Mouse (Mus musculus) embryonic facial prominence, embryonic 14.5 days (tissue): Measurements from ENCODE around the gene Bmper. TPM values are rescaled to one million over a fixed set of nuclear protein-coding genes. Genes with fewer than 3 reads are reported as not detected.
A peak's percentile ranks its signal among the peaks of the same experiment; 100 is the strongest.

ENCODE experiments used
- ATAC-seq: fragments of 200-750 bp; cut with Nextera tagmentation; 2 replicates; pipeline ENCODE4 v1.8.0; 2017; ENCODE audit warnings: low read depth, moderate number of reproducible peaks, moderate TSS enrichment
- DNase-seq: peaks from one replicate; pipeline ENCODE4 v3.0.0-alpha.2; 2015; ENCODE audit warnings: low spot score
- H3K27ac ChIP-seq: fragments of 300-500 bp; sonication (generic); replicated peaks from 2 replicates; pipeline ENCODE4 v1.5.1; 2014; ENCODE audit warnings: low read depth, mild to moderate bottlenecking, low read length, moderate library complexity
- H3K27me3 ChIP-seq: fragments of 300-500 bp; sonication (generic); replicated peaks from 2 replicates; pipeline ENCODE4 v1.6.1; 2014; ENCODE audit warnings: low read length; ENCODE audit not compliant: control insufficient read depth, insufficient read depth
- H3K36me3 ChIP-seq: fragments of 300-500 bp; sonication (generic); 2 replicates; pipeline ENCODE4 v1.6.1; 2014; ENCODE audit warnings: low read length, mixed read lengths; ENCODE audit not compliant: control insufficient read depth, insufficient read depth
- H3K4me1 ChIP-seq: fragments of 300-500 bp; sonication (generic); 2 replicates; pipeline ENCODE4 v1.6.1; 2014; ENCODE audit warnings: antibody characterized with exemption, low read length; ENCODE audit not compliant: control insufficient read depth, insufficient read depth
- H3K4me2 ChIP-seq: fragments of 300-500 bp; sonication (generic); 2 replicates; pipeline ENCODE4 v1.6.1; 2014; ENCODE audit warnings: low read depth, mild to moderate bottlenecking, low read length, moderate library complexity, mixed read lengths
- H3K4me3 ChIP-seq: fragments of 300-500 bp; sonication (generic); 2 replicates; pipeline ENCODE4 v1.5.1; 2014; ENCODE audit warnings: low read depth, mild to moderate bottlenecking, low read length
- H3K9ac ChIP-seq: fragments of 300-500 bp; sonication (generic); 2 replicates; pipeline ENCODE4 v1.6.1; 2014; ENCODE audit warnings: low read depth, mild to moderate bottlenecking, low read length, moderate library complexity, mixed read lengths
- H3K9me3 ChIP-seq: fragments of 300-500 bp; sonication (generic); 2 replicates; pipeline ENCODE4 v1.6.1; 2016; ENCODE audit warnings: low read length; ENCODE audit not compliant: control insufficient read depth
- WGBS: fragments of 180-500 bp; shearing (Covaris S2); extraction: QIAGEN DNeasy Blood & Tissue Kit; methylation state at CpG from one replicate; pipeline ENCODE4 v1.1.7; 2014; 5-methylcytosine and 5-hydroxymethylcytosine counted together
- polyA plus RNA-seq: library from polyadenylated mRNA; unstranded; fragments of >200 nt; fragmentation: Nextera tagmentation; extraction: Ambion mirVana; gene quantifications from 2 replicates; pipeline ENCODE4 v1.2.1, GENCODE M21; 2014

Gene Bmper
- polyA plus RNA-seq, 1 experiment from 2014 or later: 23.1 TPM

DNA sequence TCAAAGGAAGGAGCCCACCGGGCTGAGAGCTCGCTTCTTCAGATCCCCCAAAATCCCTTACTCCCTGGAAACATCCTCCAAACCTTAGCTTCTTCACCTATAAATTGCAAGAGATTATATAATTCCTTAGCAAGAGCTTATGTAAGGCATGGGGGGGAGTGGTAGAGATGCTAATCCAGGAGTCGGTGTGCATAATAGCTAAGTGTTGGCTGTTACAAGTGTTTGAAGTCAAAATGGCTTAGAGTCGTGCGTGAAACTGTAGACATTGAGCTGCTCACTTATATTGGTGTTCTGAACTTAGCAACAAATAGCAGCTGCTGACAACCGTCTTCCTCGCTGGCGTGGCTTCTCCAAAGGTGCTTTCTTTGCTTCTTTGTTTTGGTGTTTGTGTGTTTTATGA is 128.5 kb downstream of the Bmper start:
- DNase-seq (no peak), ATAC-seq (no peak)
- Histone ChIP-seq H3K27ac (no peak overlapping the region), H3K4me1 (no peaks in the 10 kb centered on the region), H3K4me3 (no peak overlapping the region), H3K9ac (no peak overlapping the region), H3K27me3 (no peaks in the 10 kb centered on the region), H3K36me3 (no peaks in the 10 kb centered on the region), H3K9me3 (no peaks in the 10 kb centered on the region), H3K4me2 (no peak overlapping the region)
- 80% methylated on average over 8 of the region's 8 CpGs for WGBS

DNA sequence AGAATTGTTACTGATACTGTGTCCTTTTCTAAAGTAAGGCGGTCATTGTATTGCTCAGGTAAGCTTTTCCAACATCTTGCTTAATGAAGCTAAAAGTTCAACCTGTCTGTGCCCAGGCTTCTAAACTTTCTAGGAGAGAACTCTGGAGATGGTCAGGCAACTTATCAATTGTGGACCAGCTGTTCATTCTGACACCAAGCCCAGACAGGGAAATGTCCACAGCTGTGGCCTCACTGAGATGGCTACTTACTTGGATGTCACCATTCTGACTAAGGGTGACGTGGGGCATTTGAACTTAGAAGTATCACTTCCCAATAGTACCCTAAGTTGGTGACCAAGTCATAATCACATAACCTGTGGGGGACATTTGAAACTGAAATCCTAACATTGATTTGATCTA is 129.5 kb downstream of the Bmper start:
- H3K36me3 ChIP-seq: no peaks in the 10 kb centered on the region
- ATAC-seq (no peak), DNase-seq (no peak)
- no peaks in the 10 kb centered on the region for H3K4me1 ChIP-seq
- H3K27ac ChIP-seq: no peak overlapping the region
- WGBS: 96% methylated on average over 2 of the region's 2 CpGs
- H3K4me2 ChIP-seq: no peak overlapping the region
- H3K27me3 ChIP-seq: no peaks in the 10 kb centered on the region
- H3K4me3 ChIP-seq: no peak overlapping the region
- H3K9me3 ChIP-seq: no peaks in the 10 kb centered on the region
- H3K9ac ChIP-seq: no peak overlapping the region

DNA sequence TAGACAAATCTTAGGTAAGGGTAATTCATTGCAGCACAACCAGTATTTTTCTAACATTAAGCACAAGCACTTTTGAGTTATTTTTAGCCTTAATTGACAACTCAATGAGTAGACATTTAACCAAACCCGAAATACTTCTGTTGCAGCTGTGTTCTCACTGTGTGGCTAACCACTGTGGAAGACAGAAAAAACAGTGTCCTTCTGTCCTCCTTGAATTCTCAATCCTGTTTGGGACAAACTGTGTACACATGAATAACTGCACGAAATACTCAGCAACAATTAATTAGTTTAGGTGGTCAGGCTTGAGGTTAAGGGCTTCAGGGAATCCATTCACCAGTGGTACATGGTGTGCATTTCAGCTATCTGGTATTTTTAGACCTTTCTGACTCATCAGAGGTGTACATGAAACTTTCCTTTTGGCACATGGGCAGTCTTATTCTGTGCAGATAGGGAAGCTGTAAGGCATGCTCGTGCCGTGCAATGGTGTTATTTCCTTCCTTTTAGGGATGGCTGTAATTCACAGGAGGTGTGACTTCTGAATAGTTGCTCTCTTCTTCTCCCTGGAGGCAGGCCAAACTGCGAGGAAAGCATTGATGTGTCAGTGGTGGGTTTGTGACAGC is 131.4 kb downstream of the Bmper start:
- Histone ChIP-seq H3K4me3 (no peak overlapping the region), H3K27ac (no peak overlapping the region), H3K9ac (no peak overlapping the region), H3K4me2 (no peak overlapping the region), H3K27me3 (no peaks in the 10 kb centered on the region), H3K4me1 (no peaks in the 10 kb centered on the region), H3K9me3 (no peaks in the 10 kb centered on the region), H3K36me3 (no peaks in the 10 kb centered on the region)
- WGBS: 43% methylated on average over 5 of the region's 5 CpGs
- ATAC-seq: no peak
- no peak for DNase-seq

GRCm38 (mm10) chr9:23358108-23358507 is 135.2 kb downstream of the Bmper start:
- WGBS: 88% methylated on average over 2 of the region's 2 CpGs
- Histone ChIP-seq H3K9ac (no peak overlapping the region), H3K4me3 (no peak overlapping the region), H3K4me1 (0 out of 2 replicates have a peak, but pooled peaks cover 2% of the 10 kb centered on the region), H3K4me2 (no peak overlapping the region), H3K27me3 (no peaks in the 10 kb centered on the region), H3K9me3 (no peaks in the 10 kb centered on the region), H3K36me3 (no peaks in the 10 kb centered on the region), H3K27ac (no peak overlapping the region)
- ATAC-seq: no peak
- no peak for DNase-seq

- no peak overlapping the region for H3K4me2 ChIP-seq
- 16% methylated on average over 2 of the region's 2 CpGs for WGBS
- peaks cover 6% of the 10 kb centered on the region; the same call in 1 of the 2 replicates for H3K4me1 ChIP-seq
- no peaks in the 10 kb centered on the region for H3K27me3 ChIP-seq
- DNase-seq (no peak), ATAC-seq (no peak)
- no peaks in the 10 kb centered on the region for H3K36me3 ChIP-seq
- no peak overlapping the region for H3K9ac ChIP-seq
- H3K27ac ChIP-seq: no peak overlapping the region; the same call in 1 of the 2 replicates
- H3K4me3 ChIP-seq: no peak overlapping the region
- H3K9me3 ChIP-seq: no peaks in the 10 kb centered on the region
Measured at GRCm38 (mm10) chr9:23363139-23363538, 140.3 kb downstream of the Bmper start.

DNA sequence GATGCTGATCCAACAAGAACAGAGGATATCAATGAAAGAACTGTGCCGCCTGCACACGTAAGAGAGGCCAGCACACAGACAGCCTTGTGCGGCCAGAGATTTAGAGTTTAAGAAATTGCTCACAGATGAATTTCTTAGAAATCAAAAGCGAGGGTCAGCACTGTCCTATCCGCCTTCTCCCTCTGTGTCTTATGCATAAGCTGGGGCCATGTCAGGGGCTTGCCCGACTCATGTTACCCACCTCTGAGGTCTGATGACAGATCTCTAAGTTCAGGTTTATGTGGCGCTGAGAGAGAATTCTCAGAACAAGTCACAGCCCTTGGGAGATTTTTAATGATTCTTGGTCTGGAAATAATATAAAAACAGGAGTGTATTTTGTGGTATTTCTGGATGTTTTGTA is 140.7 kb downstream of the Bmper start:
- Histone ChIP-seq H3K4me1 (peaks cover 6% of the 10 kb centered on the region; the same call in 1 of the 2 replicates), H3K36me3 (no peaks in the 10 kb centered on the region), H3K9me3 (no peaks in the 10 kb centered on the region), H3K27me3 (no peaks in the 10 kb centered on the region), H3K4me3 (no peak overlapping the region), H3K9ac (no peak overlapping the region), H3K27ac (no peak overlapping the region; the same call in 1 of the 2 replicates), H3K4me2 (no peak overlapping the region)
- WGBS: 29% methylated on average over 7 of the region's 7 CpGs
- ATAC-seq (no peak), DNase-seq (no peak)

GRCm38 (mm10) chr9:23364047-23364446 is 141.2 kb downstream of the Bmper start:
- Histone ChIP-seq H3K4me1 (peaks cover 6% of the 10 kb centered on the region; the same call in 1 of the 2 replicates), H3K4me2 (no peak overlapping the region), H3K9me3 (no peaks in the 10 kb centered on the region), H3K27ac (no peak overlapping the region), H3K36me3 (no peaks in the 10 kb centered on the region), H3K4me3 (no peak overlapping the region), H3K27me3 (no peaks in the 10 kb centered on the region), H3K9ac (no peak overlapping the region)
- no peak for DNase-seq
- 60% methylated on average over 2 of the region's 2 CpGs for WGBS
- ATAC-seq: no peak

DNA sequence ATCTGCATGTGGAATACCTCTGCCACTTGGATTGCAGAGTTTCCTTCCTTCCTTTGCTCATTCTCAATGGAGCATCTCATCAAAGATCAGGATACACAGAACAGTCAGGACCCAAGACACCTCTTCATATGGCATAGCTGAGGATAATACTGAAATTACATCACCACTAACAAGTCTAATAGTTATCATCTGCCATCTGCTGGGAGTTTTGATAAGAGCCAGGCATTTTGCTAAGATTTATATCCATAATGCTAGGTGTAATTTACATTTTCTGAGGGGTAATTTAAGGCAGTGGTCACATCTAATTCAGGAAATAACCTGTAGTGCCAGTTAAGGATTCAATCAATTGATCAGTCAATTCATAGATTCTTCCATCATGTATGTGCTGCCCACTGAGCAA is 145.2 kb downstream of the Bmper start:
- peaks cover 5% of the 10 kb centered on the region; the same call in 1 of the 2 replicates for H3K4me1 ChIP-seq
- ATAC-seq (no peak), DNase-seq (no peak)
- no peak overlapping the region for H3K9ac ChIP-seq
- H3K4me2 ChIP-seq: no peak overlapping the region
- H3K4me3 ChIP-seq: no peak overlapping the region
- H3K27ac ChIP-seq: no peak overlapping the region
- no peaks in the 10 kb centered on the region for H3K9me3 ChIP-seq
- no peaks in the 10 kb centered on the region for H3K36me3 ChIP-seq
- H3K27me3 ChIP-seq: no peaks in the 10 kb centered on the region

DNA sequence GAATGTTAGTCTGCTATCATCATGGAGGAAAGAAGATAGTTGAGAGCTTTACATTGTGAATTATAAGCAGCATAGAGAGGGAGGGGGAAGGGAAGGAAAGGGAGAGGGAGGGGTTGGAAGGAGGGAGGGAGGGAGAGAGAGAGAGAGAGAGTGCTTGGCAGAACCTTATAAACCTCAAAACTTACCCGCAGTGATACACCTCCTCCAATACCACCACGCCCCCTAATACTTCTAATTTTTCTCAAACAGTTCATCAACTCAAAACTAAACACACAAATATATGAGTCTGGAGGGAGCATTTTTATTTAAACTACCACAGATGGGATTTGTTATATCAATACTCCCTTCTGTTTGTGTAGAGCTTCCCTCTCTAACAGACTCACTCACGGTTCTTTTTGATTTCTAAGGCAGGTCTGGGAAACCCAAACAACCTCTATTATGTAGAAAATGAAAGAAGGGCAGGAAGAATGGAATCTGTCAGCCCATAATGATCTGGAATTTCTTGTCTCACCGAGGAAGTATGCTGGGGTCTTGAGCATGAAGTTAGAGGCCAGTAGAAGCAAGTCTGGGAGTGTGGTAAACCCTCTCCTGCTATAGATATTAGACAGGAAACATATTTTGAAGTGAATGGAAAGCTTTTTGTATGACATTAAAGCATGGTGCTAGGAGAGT is 152.0 kb downstream of the Bmper start:
- H3K36me3 ChIP-seq: no peaks in the 10 kb centered on the region
- peak; percentile 36; the same call in 1 of the 2 replicates for ATAC-seq

More for the DNA sequence above, 152.0 kb downstream of the Bmper start:
- no peak overlapping the region for H3K9ac ChIP-seq
- H3K4me2 ChIP-seq: no peak overlapping the region
- WGBS: 48% methylated on average over 4 of the region's 4 CpGs
- H3K27me3 ChIP-seq: no peaks in the 10 kb centered on the region
- DNase-seq: peak; percentile 22
- H3K27ac ChIP-seq: no peak overlapping the region
- peaks cover 21% of the 10 kb centered on the region for H3K4me1 ChIP-seq
- H3K4me3 ChIP-seq: no peak overlapping the region
- H3K9me3 ChIP-seq: no peaks in the 10 kb centered on the region
